Mouse (Mus musculus) forebrain, postnatal 0 days (tissue): ENCODE results near the gene Slamf9. TPM values are rescaled to one million over a fixed set of nuclear protein-coding genes. Genes with fewer than 3 reads are reported as not detected.

ENCODE experiments used
- ATAC-seq: fragments of 200-750 bp; cut with Nextera tagmentation; 2 replicates; pipeline ENCODE4 v1.8.0; 2017; ENCODE audit warnings: mild to moderate bottlenecking, moderate library complexity
- DNase-seq: peaks from one replicate; pipeline ENCODE4 v3.0.0-alpha.2; 2015
- H3K27ac ChIP-seq: fragments of 300-500 bp; sonication (generic); 2 replicates; pipeline ENCODE4 v1.5.1; 2014; ENCODE audit warnings: low read depth, mild to moderate bottlenecking, antibody characterized with exemption, low read length, moderate library complexity, mixed read lengths
- H3K27me3 ChIP-seq: fragments of 300-500 bp; sonication (generic); 2 replicates; pipeline ENCODE4 v1.6.1; 2014; ENCODE audit warnings: mild to moderate bottlenecking, low read length, mixed read lengths; ENCODE audit not compliant: insufficient read depth
- H3K36me3 ChIP-seq: fragments of 300-500 bp; sonication (generic); 2 replicates; pipeline ENCODE4 v1.6.1; 2014; ENCODE audit warnings: mild to moderate bottlenecking, moderate library complexity; ENCODE audit not compliant: insufficient read depth
- H3K4me1 ChIP-seq: fragments of 300-500 bp; sonication (generic); 2 replicates; pipeline ENCODE4 v1.6.1; 2014; ENCODE audit warnings: antibody characterized with exemption; ENCODE audit not compliant: insufficient read depth
- H3K4me2 ChIP-seq: fragments of 300-500 bp; sonication (generic); 2 replicates; pipeline ENCODE4 v1.6.1; 2014; ENCODE audit warnings: low read depth, mild to moderate bottlenecking, moderate library complexity
- H3K4me3 ChIP-seq: fragments of 300-500 bp; sonication (generic); 2 replicates; pipeline ENCODE4 v1.5.1; 2014; ENCODE audit warnings: low read depth, low read length, mixed read lengths
- H3K9ac ChIP-seq: fragments of 300-500 bp; sonication (generic); 2 replicates; pipeline ENCODE4 v1.6.1; 2014; ENCODE audit warnings: mild to moderate bottlenecking
- H3K9me3 ChIP-seq: fragments of 300-500 bp; sonication (generic); 2 replicates; pipeline ENCODE4 v1.6.1; 2016; ENCODE audit warnings: low read length
- CTCF ChIP-seq: sonication (generic); IDR thresholded peaks from 2 replicates; pipeline ENCODE4 v1.5.1; 2016; ENCODE audit warnings: antibody characterized with exemption, control low read depth, low read depth
- WGBS: fragments of 180-500 bp; shearing (Covaris S2); extraction: QIAGEN DNeasy Blood & Tissue Kit; methylation state at CpG from one replicate; pipeline ENCODE4 v1.1.7; 2014; 5-methylcytosine and 5-hydroxymethylcytosine counted together
- polyA plus RNA-seq: library from polyadenylated mRNA; unstranded; fragments of >200 nt; fragmentation: Nextera tagmentation; extraction: Ambion mirVana; gene quantifications from 2 replicates; pipeline ENCODE4 v1.2.1, GENCODE M21; 2015
- total RNA-seq: library from RNA; depleted of rRNA; stranded (reverse); fragments of >200 nt; gene quantifications from 2 replicates; pipeline ENCODE4 v1.2.3, GENCODE M21; 2014

Slamf9 gene
- total and polyA plus RNA-seq, 2 experiments from 2014 or later, result 0.30 to 0.43 TPM

- DNase-seq (no peak), ATAC-seq (no peak)
- Histone ChIP-seq H3K9me3 (no peaks in the 10 kb centered on the region), H3K4me1 (no peaks in the 10 kb centered on the region), H3K36me3 (no peaks in the 10 kb centered on the region), H3K4me3 (no peak overlapping the region), H3K27ac (no peak overlapping the region), H3K9ac (no peak overlapping the region), H3K4me2 (no peak overlapping the region), H3K27me3 (no peaks in the 10 kb centered on the region)
- 90% methylated on average over 20 of the region's 20 CpGs for WGBS
- no peak for TF ChIP-seq CTCF
Measured at GRCm38 (mm10) chr1:172433012-172433850, 41.9 kb upstream of the Slamf9 start.

- no peak overlapping the region for H3K4me2 ChIP-seq
- no peak overlapping the region for H3K9ac ChIP-seq
- no peak overlapping the region for H3K4me3 ChIP-seq
- DNase-seq (no peak), ATAC-seq (no peak)
- H3K4me1 ChIP-seq, result no peaks in the 10 kb centered on the region
- H3K27me3 ChIP-seq, result no peaks in the 10 kb centered on the region
- no peaks in the 10 kb centered on the region for H3K36me3 ChIP-seq
- no peak for TF ChIP-seq CTCF
- H3K27ac ChIP-seq, result no peak overlapping the region
- 74% methylated on average over 4 of the region's 4 CpGs for WGBS
- no peaks in the 10 kb centered on the region for H3K9me3 ChIP-seq
Measured at GRCm38 (mm10) chr1:172433851-172434165, 41.4 kb upstream of the Slamf9 start.

GRCm38 (mm10) chr1:172436785-172437184, 38.4 kb upstream of the Slamf9 start:
- Histone ChIP-seq H3K9me3 (no peaks in the 10 kb centered on the region), H3K4me3 (no peak overlapping the region), H3K4me2 (no peak overlapping the region), H3K4me1 (no peaks in the 10 kb centered on the region), H3K9ac (no peak overlapping the region), H3K27ac (0 out of 2 replicates have a peak overlapping the region, but pooled peaks have one; percentile 16), H3K36me3 (no peaks in the 10 kb centered on the region), H3K27me3 (no peaks in the 10 kb centered on the region)
- ATAC-seq (peak; percentile 50), DNase-seq (peak; percentile 6)
- WGBS, result 53% methylated on average over 6 of the region's 6 CpGs
- no peak for TF ChIP-seq CTCF

GRCm38 (mm10) chr1:172438621-172439020, 36.5 kb upstream of the Slamf9 start:
- H3K4me2 ChIP-seq, result no peak overlapping the region
- no peak overlapping the region for H3K9ac ChIP-seq
- 79% methylated on average over 2 of the region's 2 CpGs for WGBS
- no peak overlapping the region for H3K4me3 ChIP-seq
- H3K36me3 ChIP-seq, result no peaks in the 10 kb centered on the region
- H3K27ac ChIP-seq, result no peak overlapping the region
- DNase-seq, result no peak
- TF ChIP-seq CTCF, result no peak
- ATAC-seq, result no peak
- H3K27me3 ChIP-seq, result no peaks in the 10 kb centered on the region
- no peaks in the 10 kb centered on the region for H3K4me1 ChIP-seq
- H3K9me3 ChIP-seq, result no peaks in the 10 kb centered on the region

DNA sequence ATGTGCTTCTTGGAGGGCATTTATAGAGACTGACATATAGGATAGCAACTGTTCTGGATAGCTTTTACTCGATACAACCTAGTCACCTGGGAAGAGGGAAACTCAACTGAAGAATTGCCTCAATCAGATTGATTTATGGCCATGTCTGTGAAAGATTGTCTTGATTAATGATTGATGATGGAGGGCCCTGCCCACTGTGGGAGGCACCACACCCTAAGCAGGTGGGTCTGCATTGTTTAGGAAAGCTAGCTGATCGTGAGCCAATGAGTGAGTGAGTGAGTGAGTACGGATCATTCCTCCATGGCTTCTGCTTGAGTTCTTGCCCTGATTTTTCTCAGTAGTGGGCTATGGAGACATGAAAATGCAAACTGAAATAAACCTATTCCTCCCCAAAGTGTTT, 34.6 kb upstream of the Slamf9 start:
- no peaks in the 10 kb centered on the region for H3K36me3 ChIP-seq
- DNase-seq, result no peak
- no peak for TF ChIP-seq CTCF

DNA sequence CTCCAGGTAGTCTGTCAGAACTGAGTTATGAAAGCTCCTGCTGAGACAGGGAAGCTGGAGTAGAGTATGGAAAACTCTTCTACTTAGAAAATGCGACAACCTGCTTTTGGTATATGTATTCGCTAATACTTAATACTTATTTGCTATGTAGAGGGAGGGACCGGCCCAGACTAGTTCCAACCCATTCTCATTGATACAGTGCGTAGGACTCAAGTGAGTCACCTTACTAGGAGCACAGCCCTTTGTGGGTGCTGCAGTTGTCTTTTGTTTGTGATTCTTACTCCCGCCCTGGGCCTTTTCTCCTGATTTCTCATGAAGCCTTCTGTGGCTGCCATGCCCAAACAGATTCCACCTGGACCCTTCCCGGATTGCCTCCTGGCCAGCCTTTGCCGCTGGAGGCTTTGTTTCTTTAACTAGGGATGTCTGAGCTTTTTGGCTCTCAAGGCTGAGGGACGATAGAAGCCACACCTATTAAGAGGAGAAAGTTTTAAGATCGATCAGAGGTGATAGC, 33.2 kb upstream of the Slamf9 start:
- no peak overlapping the region for H3K27ac ChIP-seq

More for the DNA sequence above, 34.6 kb upstream of the Slamf9 start:
- no peak overlapping the region for H3K9ac ChIP-seq
- no peak overlapping the region for H3K4me3 ChIP-seq
- no peaks in the 10 kb centered on the region for H3K9me3 ChIP-seq
- H3K27me3 ChIP-seq, result no peaks in the 10 kb centered on the region
- no peak overlapping the region for H3K27ac ChIP-seq
- WGBS, result 92% methylated on average over 3 of the region's 3 CpGs
- H3K4me2 ChIP-seq, result no peak overlapping the region
- ATAC-seq, result no peak
- no peaks in the 10 kb centered on the region for H3K4me1 ChIP-seq

DNA sequence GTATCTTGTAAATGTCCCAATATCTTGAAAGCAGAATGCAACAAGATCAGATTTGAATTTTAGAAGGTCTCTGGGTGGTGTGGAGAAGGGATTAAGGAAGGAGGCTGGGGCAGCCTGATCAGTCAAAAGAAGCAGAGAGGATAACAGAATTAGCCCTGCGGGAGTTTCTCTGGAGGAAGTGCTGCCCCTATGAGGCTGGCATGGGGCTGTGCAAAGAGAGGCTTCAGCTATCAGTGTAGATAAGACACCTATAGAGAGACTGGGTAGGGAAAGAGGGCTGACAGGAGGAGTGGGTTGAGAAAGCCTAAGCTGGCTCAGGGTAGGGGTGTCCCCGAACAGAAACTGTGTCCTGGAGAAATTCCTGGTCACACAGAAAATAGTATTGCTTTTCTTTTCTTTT, 24.9 kb upstream of the Slamf9 start:
- no peaks in the 10 kb centered on the region for H3K4me1 ChIP-seq
- DNase-seq (no peak), ATAC-seq (no peak)
- H3K9me3 ChIP-seq, result no peaks in the 10 kb centered on the region
- H3K36me3 ChIP-seq, result no peaks in the 10 kb centered on the region
- WGBS, result 13% methylated on average over 2 of the region's 2 CpGs
- no peak overlapping the region for H3K9ac ChIP-seq
- no peak overlapping the region for H3K27ac ChIP-seq
- no peak overlapping the region for H3K4me3 ChIP-seq
- H3K4me2 ChIP-seq, result no peak overlapping the region
- no peaks in the 10 kb centered on the region for H3K27me3 ChIP-seq
- TF ChIP-seq CTCF, result no peak

More for the DNA sequence above, 33.2 kb upstream of the Slamf9 start:
- no peak overlapping the region for H3K9ac ChIP-seq
- H3K4me3 ChIP-seq, result no peak overlapping the region
- no peak for DNase-seq
- H3K9me3 ChIP-seq, result no peaks in the 10 kb centered on the region
- no peak for TF ChIP-seq CTCF
- H3K4me1 ChIP-seq, result no peaks in the 10 kb centered on the region
- H3K4me2 ChIP-seq, result no peak overlapping the region
- 88% methylated on average over 9 of the region's 9 CpGs for WGBS
- no peaks in the 10 kb centered on the region for H3K36me3 ChIP-seq
- H3K27me3 ChIP-seq, result no peaks in the 10 kb centered on the region
- no peak for ATAC-seq
